Mouse (Mus musculus): ENCODE measurements around the gene Mllt11. TPM values are rescaled to one million over a fixed set of nuclear protein-coding genes. Genes with fewer than 3 reads are reported as not detected.

The Mllt11 gene
- total RNA-seq, 2 experiments from 2014 or later: 287 to 294 TPM

- Histone ChIP-seq H3K27ac (no peak overlapping the region), H3K4me3 (no peak overlapping the region)
- DNase-seq (ENCODE audit: low spot score in 2 of 2): no peak
- TF ChIP-seq CTCF (conservative IDR thresholded peaks at IDR 0.05): no peak
These were observed 60.9 kb downstream of the Mllt11 start for GRCm38 (mm10) chr3:95171105-95171504.

GRCm38 (mm10) chr3:95169996-95170395 is 62.0 kb downstream of the Mllt11 start:
- Histone ChIP-seq H3K27ac (no peak overlapping the region), H3K4me3 (no peak overlapping the region)
- no peak for DNase-seq (ENCODE audit: low spot score in 2 of 2)
- no peak for TF ChIP-seq CTCF (conservative IDR thresholded peaks at IDR 0.05)

Other genes starting within 250 kb of the Mllt11 start
- 10 to 100 TPM; 26.2 to 26.6 TPM for gene Zfp687, start 216.7 kb downstream of the Mllt11 start, total RNA-seq (2021)
- gene Psmd4, start 189.6 kb downstream of the Mllt11 start, total RNA-seq (2021): 100 to 1,000 TPM; 158 to 160 TPM
- gene Pip5k1a, start 125.2 kb downstream of the Mllt11 start, total RNA-seq (2021): 10 to 100 TPM; 64.1 to 71.0 TPM
- gene Vps72, start 121.1 kb downstream of the Mllt11 start, total RNA-seq (2021): 10 to 100 TPM; 43.5 to 46.1 TPM
- gene Tmod4, start 107.7 kb downstream of the Mllt11 start, total RNA-seq (2021): under 1 TPM in 1 of 2 experiments, not detected in 1; 0.71 TPM
- gene Scnm1, start 98.2 kb downstream of the Mllt11 start, total RNA-seq (2021): 10 to 100 TPM; 50.4 to 57.5 TPM
- 10 to 100 TPM; 16.4 to 16.7 TPM for gene Lysmd1, start 98.1 kb downstream of the Mllt11 start, total RNA-seq (2021)
- 1 to 10 TPM; 2.5 to 2.7 TPM for gene Tnfaip8l2, start 89.8 kb downstream of the Mllt11 start, total RNA-seq (2021)
- gene Sema6c, start 71.7 kb downstream of the Mllt11 start, total RNA-seq (2021): 10 to 100 TPM; 33.9 to 46.6 TPM
- gene Gabpb2, start 14.3 kb downstream of the Mllt11 start, total RNA-seq (2021): 10 to 100 TPM; 15.4 to 20.0 TPM
- 10 to 100 TPM; 67.5 to 77.5 TPM for gene Cdc42se1, start 3.4 kb downstream of the Mllt11 start, total RNA-seq (2021)
- gene Gm128, start 9.4 kb upstream of the Mllt11 start, total RNA-seq (2021): under 1 TPM; 0.25 to 0.54 TPM
- gene Bnipl, start 19.0 kb upstream of the Mllt11 start, total RNA-seq (2021): under 1 TPM; 0.37 to 0.69 TPM
- 10 to 100 TPM; 19.1 to 22.7 TPM for gene Mindy1, start 49.2 kb upstream of the Mllt11 start, total RNA-seq (2021)
- gene Prune1, start 49.9 kb upstream of the Mllt11 start, total RNA-seq (2021): 10 to 100 TPM; 22.0 to 22.4 TPM
- 1 to 10 TPM; 1.5 TPM for gene Anxa9, start 75.0 kb upstream of the Mllt11 start, total RNA-seq (2021)
- gene Cers2, start 82.6 kb upstream of the Mllt11 start, total RNA-seq (2021): 10 to 100 TPM; 53.1 to 63.3 TPM
- 10 to 100 TPM; 37.7 to 39.2 TPM for gene Setdb1, start 125.0 kb upstream of the Mllt11 start, total RNA-seq (2021)
- not detected for gene 4930558C23Rik, start 170.7 kb upstream of the Mllt11 start, total RNA-seq (2021)
- gene Arnt, start 202.2 kb upstream of the Mllt11 start, total RNA-seq (2021): 10 to 100 TPM; 36.0 to 45.1 TPM

Data from layer of hippocampus, adult 2 months (tissue).